Mouse (Mus musculus) liver, adult 2 months (tissue): Measurements from ENCODE around the gene Creb3l1.

Source experiments
- CTCF ChIP-seq: fragments of 200-500 bp; IDR thresholded peaks from 2 replicates; pipeline ENCODE4 v1.5.1; 2011; ENCODE audit warnings: low read depth, low read length, control low read depth
- POLR2A ChIP-seq: fragments of 200-500 bp; IDR thresholded peaks from 2 replicates; pipeline ENCODE4 v1.6.1; 2011; ENCODE audit warnings: low read length, control low read depth; ENCODE audit not compliant: insufficient read depth; ENCODE audit errors: extremely low read depth

- TF ChIP-seq CTCF (no peak), POLR2A (no peak)
Observed at GRCm38 (mm10) chr2:92030554-92030953, 6.3 kb upstream of the Creb3l1 start.
